Mouse (Mus musculus): ENCODE results near the gene Kndc1.

GRCm38 (mm10) chr7:139905661-139906060, 11.2 kb downstream of the Kndc1 start:
- TF ChIP-seq POLR2A (IDR thresholded peaks at IDR 0.05; ENCODE audit: low read depth, low read length) (no peak), CTCF (conservative IDR thresholded peaks at IDR 0.05; ENCODE audit: insufficient read depth, insufficient read length, low read depth, low read length) (peak; percentile 54; the same call in 1 of the 2 replicates)
